In the genomic region with DNA sequence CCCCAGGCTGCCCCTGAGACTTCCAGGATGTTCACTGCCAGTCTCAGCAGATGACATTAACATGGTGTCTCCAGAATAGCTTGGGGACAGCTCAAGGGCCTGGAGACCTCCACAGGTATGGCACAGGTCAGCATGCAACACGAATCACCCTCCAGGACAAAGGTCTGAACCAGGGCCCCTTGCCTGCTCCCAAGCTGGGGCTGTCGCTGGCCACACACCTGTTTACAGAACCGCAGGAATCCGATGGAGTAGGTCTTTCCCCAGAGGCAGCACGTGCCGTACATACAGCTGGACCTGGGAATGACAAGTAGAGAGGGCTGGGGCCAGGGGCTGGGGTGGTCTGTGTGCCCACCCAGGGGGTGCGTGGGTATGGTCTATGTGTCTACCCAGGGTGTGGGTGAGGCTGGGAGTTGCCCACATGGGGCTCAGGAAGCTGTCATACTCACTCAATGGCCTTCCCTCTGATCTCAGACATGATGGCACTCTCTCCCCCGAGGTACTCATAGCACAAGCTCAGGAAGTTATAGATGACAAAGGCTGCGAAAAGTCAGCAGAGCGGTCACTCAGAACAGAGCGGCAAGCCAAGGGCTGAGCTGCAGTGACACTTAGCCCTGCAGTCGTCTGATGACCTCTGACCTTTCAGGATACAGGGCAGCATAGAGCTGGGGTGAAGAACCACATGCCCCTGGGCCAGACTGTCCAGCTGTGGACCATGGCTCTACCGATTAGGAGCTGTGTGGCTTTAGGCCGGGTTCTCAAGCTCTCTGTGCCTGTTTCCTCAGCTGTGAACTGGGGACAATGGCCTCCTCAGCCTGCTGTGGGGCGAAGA, we compare ENCODE assay signal across 16 mouse cellular contexts. TPM values are rescaled to one million over a fixed set of nuclear protein-coding genes. Genes with fewer than 3 reads are reported as not detected.
DNase-seq lines count a peak whose midpoint lies in the region; ATAC-seq and TF ChIP-seq lines count a peak whose summit lies in the region.
"Had no signal": no experiment of that assay in that cellular context is flagged by ENCODE, and none has a peak within 500 bp of the region (broad histone marks: within the 10 kb centered on the region; RNA-seq: fewer than 3 reads in every experiment).

No protein-coding gene starts in this region.

- no peaks in the 10 kb centered on the region for H3K9me3 ChIP-seq in hindbrain, embryonic 13.5 days
- H3K9me3 ChIP-seq in hindbrain, postnatal 0 days (ENCODE audit: low read length), result no peaks in the 10 kb centered on the region
- no peaks in the 10 kb centered on the region for H3K9me3 ChIP-seq in lung, embryonic 16.5 days (ENCODE audit: control insufficient read depth, low read length)
- no peaks in the 10 kb centered on the region for H3K9me3 ChIP-seq in stomach, embryonic 16.5 days (replicated peaks; ENCODE audit: control insufficient read depth, low read length)
- H3K9me3 ChIP-seq: neural tube, embryonic 12.5 days had no signal

- no peak overlapping the region for H3K4me2 ChIP-seq in hindbrain, embryonic 13.5 days
- no peak overlapping the region for H3K4me2 ChIP-seq in hindbrain, postnatal 0 days (ENCODE audit: low read depth, low read length)
- H3K4me2 ChIP-seq in lung, embryonic 16.5 days (ENCODE audit: low read depth, low read length), result no peak overlapping the region
- no peak overlapping the region for H3K4me2 ChIP-seq in stomach, embryonic 16.5 days (ENCODE audit: low read depth, low read length)
- H3K4me2 ChIP-seq: neural tube, embryonic 12.5 days had no signal

- no peak for TF ChIP-seq CTCF in hindbrain, postnatal 0 days (IDR thresholded peaks at IDR 0.05; ENCODE audit: low read depth)

- WGBS in hindbrain, embryonic 13.5 days, result 77% methylated on average over 15 of the region's 15 CpGs
- 70% methylated on average over 15 of the region's 15 CpGs for WGBS in hindbrain, postnatal 0 days
- 55% methylated on average over 15 of the region's 15 CpGs for WGBS in lung, embryonic 16.5 days
- 65% methylated on average over 15 of the region's 15 CpGs for WGBS in stomach, embryonic 16.5 days

- H3K4me1 ChIP-seq in hindbrain, embryonic 13.5 days (replicated peaks), result peaks cover 4% of the 10 kb centered on the region; the same call in 1 of the 2 replicates
- no peaks in the 10 kb centered on the region for H3K4me1 ChIP-seq in hindbrain, postnatal 0 days (ENCODE audit: insufficient read depth, low read length)
- peaks cover 28% of the 10 kb centered on the region for H3K4me1 ChIP-seq in lung, embryonic 16.5 days (replicated peaks; ENCODE audit: control insufficient read depth, insufficient read depth, low read length)
- H3K4me1 ChIP-seq in stomach, embryonic 16.5 days (ENCODE audit: control insufficient read depth, insufficient read depth, low read length), result peaks cover 31% of the 10 kb centered on the region

- no peak for ATAC-seq in hindbrain, embryonic 13.5 days (ENCODE audit: low FRiP score)
- ATAC-seq in hindbrain, postnatal 0 days, result no peak
- ATAC-seq in lung, embryonic 16.5 days (ENCODE audit: low read depth), result no peak
- no peak for ATAC-seq in stomach, embryonic 16.5 days (ENCODE audit: insufficient read depth, low FRiP score)
- ATAC-seq: forebrain, embryonic 14.5 days; hindbrain, embryonic 16.5 days had no signal

- no peak overlapping the region; the same call in 1 of the 2 replicates for H3K9ac ChIP-seq in hindbrain, embryonic 13.5 days
- H3K9ac ChIP-seq in hindbrain, postnatal 0 days (replicated peaks; ENCODE audit: low read length), result no peak overlapping the region; the same call in 1 of the 2 replicates
- no peak overlapping the region for H3K9ac ChIP-seq in lung, embryonic 16.5 days (ENCODE audit: low read length)
- H3K9ac ChIP-seq in stomach, embryonic 16.5 days (ENCODE audit: low read length), result peak overlapping the region; percentile 64; the same call in 1 of the 2 replicates
- H3K9ac ChIP-seq: neural tube, embryonic 12.5 days had no signal

- no peaks in the 10 kb centered on the region for H3K27me3 ChIP-seq in hindbrain, embryonic 13.5 days
- H3K27me3 ChIP-seq in hindbrain, postnatal 0 days (ENCODE audit: insufficient read depth, low read length), result no peaks in the 10 kb centered on the region
- H3K27me3 ChIP-seq in lung, embryonic 16.5 days (ENCODE audit: control insufficient read depth, insufficient read depth, low read depth, low read length), result no peaks in the 10 kb centered on the region
- no peaks in the 10 kb centered on the region for H3K27me3 ChIP-seq in stomach, embryonic 16.5 days (ENCODE audit: control insufficient read depth, insufficient read depth, low read length)
- H3K27me3 ChIP-seq: neural tube, embryonic 12.5 days had no signal

- H3K36me3 ChIP-seq in hindbrain, embryonic 13.5 days, result peaks cover 79% of the 10 kb centered on the region
- peaks cover 60% of the 10 kb centered on the region for H3K36me3 ChIP-seq in hindbrain, postnatal 0 days (ENCODE audit: insufficient read depth, low read length)
- H3K36me3 ChIP-seq in lung, embryonic 16.5 days (ENCODE audit: control insufficient read depth, insufficient read depth, low read length), result peaks cover 14% of the 10 kb centered on the region
- peaks cover 8% of the 10 kb centered on the region; the same call in 1 of the 2 replicates for H3K36me3 ChIP-seq in stomach, embryonic 16.5 days (ENCODE audit: control insufficient read depth, insufficient read depth, low read length)

- H3K27ac ChIP-seq in hindbrain, embryonic 13.5 days, result peak overlapping the region; percentile 18; the same call in 1 of the 2 replicates
- H3K27ac ChIP-seq in hindbrain, postnatal 0 days, result no peak overlapping the region
- H3K27ac ChIP-seq in lung, embryonic 16.5 days (ENCODE audit: low read length), result peak overlapping the region; percentile 96
- peak overlapping the region; percentile 93 for H3K27ac ChIP-seq in stomach, embryonic 16.5 days (ENCODE audit: low read length)
- H3K27ac ChIP-seq: neural tube, embryonic 12.5 days had no signal

- H3K4me3 ChIP-seq in hindbrain, embryonic 13.5 days, result no peak overlapping the region
- no peak overlapping the region for H3K4me3 ChIP-seq in hindbrain, postnatal 0 days (ENCODE audit: low read length)
- no peak overlapping the region for H3K4me3 ChIP-seq in lung, embryonic 16.5 days (ENCODE audit: low read length)
- no peak overlapping the region for H3K4me3 ChIP-seq in stomach, embryonic 16.5 days (replicated peaks; ENCODE audit: low read length)
- H3K4me3 ChIP-seq: neural tube, embryonic 12.5 days had no signal

- peak; percentile 24 for DNase-seq in embryo, embryonic 10 days (ENCODE audit: low spot score)
- DNase-seq in embryo, embryonic 11 days, result no peak
- DNase-seq in hindbrain, postnatal 0 days (ENCODE audit: low spot score), result no peak
- DNase-seq in lung, adult 18-20 months, result no peak
- no peak for DNase-seq in adrenal gland, adult 8-10 months
- DNase-seq: adrenal gland, adult 2 months; cerebellum, postnatal 14 days; gastrocnemius, postnatal 10 days; midbrain, embryonic 14.5 days; thymus, adult 18-20 months had no signal

RNA-seq across cellular contexts. Expression of a gene that starts 23.2 kb away (rescaled TPM):
- polyA plus RNA-seq in hindbrain, embryonic 13.5 days (2015; fragmentation: Nextera tagmentation; extraction: Ambion mirVana), result 0.83 and 0.84 TPM in 2 replicates
- 4.0 and 5.4 TPM in 2 replicates for total RNA-seq in hindbrain, postnatal 0 days (2014; rRNA removed)
- 1.7 and 2.0 TPM in 2 replicates for polyA plus RNA-seq in hindbrain, postnatal 0 days (2015; fragmentation: Nextera tagmentation; extraction: Ambion mirVana)
- polyA plus RNA-seq in lung, embryonic 16.5 days (2015; fragmentation: Nextera tagmentation; extraction: Ambion mirVana), result 5.2 and 6.5 TPM in 2 replicates
- polyA plus RNA-seq in stomach, embryonic 16.5 days (2015; fragmentation: Nextera tagmentation; extraction: Ambion mirVana), result 5.2 and 6.2 TPM in 2 replicates
- total RNA-seq in adrenal gland, adult 8-10 months (2022), result 1 to 10 TPM; 5.2 to 6.7 (median 6.1) TPM

RNA-seq across cellular contexts. Expression of a gene that starts 33.7 kb away (rescaled TPM):
- polyA plus RNA-seq in hindbrain, embryonic 13.5 days (2015; fragmentation: Nextera tagmentation; extraction: Ambion mirVana), result 37.7 and 39.2 TPM in 2 replicates
- 72.4 and 113 TPM in 2 replicates for total RNA-seq in hindbrain, postnatal 0 days (2014; rRNA removed)
- 26.6 and 31.6 TPM in 2 replicates for polyA plus RNA-seq in hindbrain, postnatal 0 days (2015; fragmentation: Nextera tagmentation; extraction: Ambion mirVana)
- 71.1 and 78.2 TPM in 2 replicates for polyA plus RNA-seq in lung, embryonic 16.5 days (2015; fragmentation: Nextera tagmentation; extraction: Ambion mirVana)
- 52.7 and 59.6 TPM in 2 replicates for polyA plus RNA-seq in stomach, embryonic 16.5 days (2015; fragmentation: Nextera tagmentation; extraction: Ambion mirVana)
- total RNA-seq in adrenal gland, adult 8-10 months (2022), result 10 to 100 TPM; 39.1 to 76.8 (median 65.3) TPM

RNA-seq across cellular contexts. Expression of a gene that starts 41.5 kb away (rescaled TPM):
- 34.5 and 35.5 TPM in 2 replicates for polyA plus RNA-seq in hindbrain, embryonic 13.5 days (2015; fragmentation: Nextera tagmentation; extraction: Ambion mirVana)
- 24.3 and 28.8 TPM in 2 replicates for total RNA-seq in hindbrain, postnatal 0 days (2014; rRNA removed)
- 15.2 and 15.7 TPM in 2 replicates for polyA plus RNA-seq in hindbrain, postnatal 0 days (2015; fragmentation: Nextera tagmentation; extraction: Ambion mirVana)
- polyA plus RNA-seq in lung, embryonic 16.5 days (2015; fragmentation: Nextera tagmentation; extraction: Ambion mirVana), result 20.1 and 22.4 TPM in 2 replicates
- polyA plus RNA-seq in stomach, embryonic 16.5 days (2015; fragmentation: Nextera tagmentation; extraction: Ambion mirVana), result 15.6 and 20.9 TPM in 2 replicates
- 10 to 100 TPM; 27.8 to 36.2 (median 33.1) TPM for total RNA-seq in adrenal gland, adult 8-10 months (2022)
